Mouse (Mus musculus): ENCODE measurements around the gene Clcnka.

Clcnka gene

DNA sequence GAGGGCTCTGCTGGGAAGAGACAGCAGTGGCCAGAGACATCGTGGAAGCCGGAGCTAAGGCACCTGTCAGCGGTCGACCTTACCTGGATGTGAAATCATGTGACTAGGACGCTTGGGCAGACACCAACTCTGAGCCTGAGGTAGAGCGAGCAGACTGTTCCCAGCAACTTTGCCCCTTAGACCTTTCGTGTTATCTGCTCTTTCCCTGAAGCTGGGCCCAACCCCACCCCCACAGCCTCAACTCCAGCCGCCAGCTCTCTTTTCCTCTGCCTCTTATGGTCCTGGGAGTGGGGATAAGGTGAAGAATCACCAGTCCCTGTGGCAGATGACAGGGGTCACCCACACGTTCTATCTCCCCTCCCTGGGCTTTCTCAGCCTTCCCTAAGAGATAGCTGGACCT is 22.4 kb upstream of the Clcnka start:
- no peak for DNase-seq

- DNase-seq, result no peak
Observed at GRCm38 (mm10) chr4:141420192-141420829, 21.8 kb upstream of the Clcnka start, which contains the start of gene Hspb7. Hspb7 (plus strand) TSS chr4:141420779.

- no peak for DNase-seq
Observed at GRCm38 (mm10) chr4:141419398-141420191, 21.1 kb upstream of the Clcnka start.

DNA sequence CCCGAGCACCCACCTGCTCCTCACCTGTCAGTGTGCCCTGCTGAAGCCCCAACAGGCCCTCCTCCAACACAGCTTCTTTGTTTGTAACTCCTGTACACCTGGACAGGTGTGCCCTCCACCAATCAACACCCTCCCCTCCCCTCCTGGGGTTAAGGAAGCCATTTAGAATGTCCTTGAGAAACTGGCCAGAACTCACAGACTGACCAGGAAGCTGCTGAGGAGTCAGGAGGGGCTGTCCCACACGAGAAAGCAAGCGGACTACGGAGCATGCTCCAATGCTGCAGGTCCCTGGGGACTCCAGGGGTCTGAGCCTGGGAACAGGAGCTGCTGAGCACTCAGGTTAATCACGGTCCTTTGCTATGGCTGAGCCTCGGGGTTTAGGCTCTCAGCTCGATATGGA is 17.4 kb upstream of the Clcnka start, which contains the start of gene Clcnkb:
TSS of gene Clcnkb (minus strand) at position 91 of the 400 bp plus-strand sequence.
- DNase-seq, result no peak

GRCm38 (mm10) chr4:141411430-141411992 is 13.0 kb upstream of the Clcnka start:
- DNase-seq, result no peak

DNA sequence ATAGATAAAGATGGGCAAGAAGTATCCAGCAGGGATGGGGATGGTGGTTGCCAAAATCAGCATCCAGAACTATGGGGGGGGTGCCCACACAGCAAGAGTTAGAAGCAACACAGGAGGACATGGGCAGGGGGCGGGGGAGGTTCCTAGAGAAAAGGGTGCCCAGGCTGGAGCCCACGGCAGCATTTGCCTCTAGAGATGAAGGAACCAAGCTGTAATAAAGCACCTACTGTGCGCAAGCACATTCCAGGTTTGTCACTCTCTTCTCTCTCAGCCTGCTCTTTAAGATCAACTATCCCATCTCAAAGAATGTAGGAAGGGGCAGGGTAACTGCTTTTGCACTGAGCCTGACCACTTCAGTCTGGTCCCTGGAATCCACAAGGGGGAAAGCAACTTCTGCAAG is 10.1 kb upstream of the Clcnka start:
- DNase-seq, result no peak

DNA sequence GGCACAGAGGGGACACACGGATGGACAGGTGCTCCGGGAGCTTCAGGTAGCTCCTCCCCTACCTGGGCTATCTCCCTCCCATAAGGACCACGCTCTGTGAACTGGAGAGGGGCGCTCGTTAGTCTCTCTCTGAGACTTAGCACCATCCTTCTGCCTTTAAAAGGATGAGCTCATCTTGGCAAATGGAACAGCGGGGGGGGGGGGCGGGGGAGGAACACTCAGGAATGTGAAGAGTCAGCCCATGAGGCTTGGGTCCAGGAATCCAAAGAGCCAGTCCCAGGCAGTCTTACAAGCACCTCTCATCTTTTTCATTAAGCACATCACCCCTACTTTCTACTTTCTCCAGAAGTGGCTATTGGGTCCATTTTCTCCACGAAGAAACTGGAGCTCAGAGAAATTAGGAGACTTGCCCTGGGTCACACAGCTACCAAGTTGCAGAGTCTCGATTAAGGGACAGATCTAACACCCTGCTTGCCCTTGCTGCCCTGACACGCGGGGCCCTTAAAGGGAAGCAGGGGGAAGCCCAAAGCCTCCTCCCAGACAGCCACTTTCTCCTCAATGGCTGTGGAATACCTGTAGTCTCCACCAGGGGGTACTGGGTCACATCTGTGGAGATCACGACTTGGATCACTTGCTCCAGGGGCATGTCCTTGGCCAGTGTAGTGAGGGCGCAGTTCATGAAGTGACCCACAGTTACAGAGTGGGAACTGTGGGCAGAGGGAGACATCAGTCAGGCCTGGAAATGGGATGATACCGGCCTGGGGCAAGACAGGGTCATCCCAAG is 8.2 kb upstream of the Clcnka start:
- DNase-seq, result peak; percentile 32 to 40

- no peak for DNase-seq
Observed at GRCm38 (mm10) chr4:141405314-141405622, 6.7 kb upstream of the Clcnka start.

- peak; percentile 81 to 83 for DNase-seq
Observed at GRCm38 (mm10) chr4:141404518-141405313, 6.2 kb upstream of the Clcnka start.

- DNase-seq, result no peak
Observed at GRCm38 (mm10) chr4:141400171-141400570, 1.6 kb upstream of the Clcnka start.

DNA sequence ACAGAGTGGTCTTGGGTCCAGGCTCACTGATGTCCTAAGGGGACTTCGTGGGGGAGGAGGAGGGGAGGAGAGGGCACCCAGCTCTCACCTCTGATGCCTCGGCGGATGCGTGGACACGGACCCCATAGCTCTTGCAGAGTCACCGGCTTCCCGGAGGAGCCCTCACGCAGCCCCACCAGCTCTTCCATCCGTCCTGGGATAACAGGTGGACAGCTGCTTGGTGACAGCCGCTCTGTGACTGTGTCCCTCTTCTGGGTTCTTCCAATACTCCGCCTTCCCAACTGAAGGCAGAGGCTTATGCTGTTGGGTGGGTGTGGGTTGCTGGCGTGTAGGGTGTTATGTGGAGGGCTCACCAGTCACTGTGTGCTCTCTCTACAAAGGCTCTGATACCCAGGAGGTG is 663 bp downstream of the Clcnka start:
- DNase-seq, result no peak

DNA sequence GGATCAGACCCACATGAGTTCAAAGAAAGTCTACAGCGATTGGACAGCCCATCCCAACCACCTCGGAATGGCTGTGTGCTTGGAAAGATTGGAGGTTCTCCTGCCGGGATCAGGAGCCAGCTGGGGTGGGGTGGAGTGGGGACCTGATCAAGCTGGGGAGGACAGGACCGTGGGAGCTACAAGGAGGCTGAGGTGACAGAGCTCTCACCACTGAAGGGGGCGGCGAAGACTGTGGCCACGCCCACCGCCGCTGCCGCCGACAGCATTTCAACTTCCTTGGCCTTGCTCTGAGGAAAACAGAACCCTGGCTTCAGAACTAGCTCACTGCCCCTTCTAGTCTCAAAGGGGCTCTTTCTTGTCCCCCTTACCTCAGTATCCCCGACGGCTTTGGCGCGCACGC is 3.8 kb downstream of the Clcnka start:
- DNase-seq, result no peak

GRCm38 (mm10) chr4:141391293-141391692 is 7.2 kb downstream of the Clcnka start:
- no peak for DNase-seq

DNA sequence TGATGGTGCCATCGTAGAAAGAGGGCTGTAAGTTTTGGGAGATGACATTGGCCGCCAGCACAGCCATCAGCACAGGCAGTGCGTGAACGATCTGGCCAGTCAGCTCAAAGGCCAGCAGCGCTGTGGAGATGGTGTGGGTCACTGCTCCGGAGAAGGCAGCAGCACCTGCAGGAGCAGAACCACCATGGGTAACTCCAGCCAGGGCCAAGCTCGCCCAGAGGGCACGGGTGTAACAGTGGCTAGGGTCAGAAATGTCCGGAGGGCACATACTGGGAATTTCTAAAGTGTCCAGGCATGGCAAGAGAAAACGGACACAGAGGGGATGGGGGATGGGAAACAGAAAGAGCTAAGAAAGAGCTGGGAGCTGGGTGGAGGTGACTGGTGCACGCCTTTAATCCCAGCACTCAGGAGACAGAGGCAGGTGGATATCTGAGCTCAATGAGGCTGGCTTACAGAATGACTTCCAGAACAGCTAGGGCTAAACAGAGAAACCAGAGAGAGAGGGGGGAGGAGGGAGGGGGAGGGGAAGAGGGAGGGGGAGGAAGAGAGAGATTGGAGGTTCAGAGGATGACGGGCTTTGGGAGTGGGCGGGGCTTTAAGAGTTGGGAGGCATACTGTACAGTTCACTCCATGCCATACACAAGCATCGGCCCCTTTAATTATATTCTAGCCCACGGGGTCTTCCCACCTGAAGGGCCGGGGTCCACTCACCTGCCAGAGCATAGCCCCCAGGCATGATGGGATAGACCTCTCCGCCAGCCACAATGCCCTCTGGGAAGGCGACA is 9.0 kb downstream of the Clcnka start:
- no peak for DNase-seq

DNA sequence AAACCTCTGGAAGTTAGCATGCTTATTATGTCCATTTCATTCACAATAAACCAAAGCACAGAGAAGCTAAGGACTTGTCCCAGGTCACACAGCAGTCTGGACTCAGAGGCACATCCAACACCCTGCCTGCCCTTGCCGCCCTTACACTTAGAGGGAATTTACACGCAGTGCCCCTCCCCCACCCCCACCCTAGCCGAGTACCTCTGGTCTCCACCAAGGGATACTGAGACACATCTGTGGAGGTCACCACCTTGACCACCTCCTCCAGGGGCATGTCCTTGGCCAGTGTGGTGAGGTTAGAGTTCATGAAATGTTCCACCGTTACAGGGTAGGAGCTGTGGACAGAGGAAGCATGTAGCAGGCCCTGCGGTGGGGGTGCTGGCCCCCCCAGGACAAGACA is 10.6 kb downstream of the Clcnka start:
- no peak for DNase-seq

- DNase-seq, result peak; percentile 62 to 70
Observed at GRCm38 (mm10) chr4:141387093-141387784, 11.3 kb downstream of the Clcnka start.

- no peak for DNase-seq
Observed at GRCm38 (mm10) chr4:141386150-141386549, 12.4 kb downstream of the Clcnka start.

- peak; percentile 27 to 36 for DNase-seq
Observed at GRCm38 (mm10) chr4:141385275-141385674, 13.2 kb downstream of the Clcnka start.

- peak; percentile 44 to 51 for DNase-seq
Observed at GRCm38 (mm10) chr4:141382406-141382805, 16.1 kb downstream of the Clcnka start.

DNA sequence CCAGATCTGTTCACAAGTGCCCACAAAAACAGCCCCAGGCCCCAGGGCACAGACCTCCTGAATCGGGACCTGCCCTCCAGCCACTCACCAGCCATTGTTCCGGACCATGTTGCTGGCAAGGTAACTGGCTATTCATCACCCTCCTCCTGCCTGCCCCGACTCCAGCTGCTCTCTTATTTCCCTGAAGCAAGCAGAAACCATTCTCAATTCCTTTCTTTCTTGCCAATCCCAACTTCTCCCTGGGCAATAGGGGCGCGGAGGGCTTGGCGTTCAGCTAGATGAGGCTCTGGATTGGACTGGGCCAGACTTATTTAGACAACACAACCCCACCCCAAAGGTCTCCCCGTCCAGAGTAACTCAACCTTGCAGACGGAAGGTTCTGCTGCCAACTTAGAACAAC is 18.9 kb downstream of the Clcnka start:
- no peak for DNase-seq

DNA sequence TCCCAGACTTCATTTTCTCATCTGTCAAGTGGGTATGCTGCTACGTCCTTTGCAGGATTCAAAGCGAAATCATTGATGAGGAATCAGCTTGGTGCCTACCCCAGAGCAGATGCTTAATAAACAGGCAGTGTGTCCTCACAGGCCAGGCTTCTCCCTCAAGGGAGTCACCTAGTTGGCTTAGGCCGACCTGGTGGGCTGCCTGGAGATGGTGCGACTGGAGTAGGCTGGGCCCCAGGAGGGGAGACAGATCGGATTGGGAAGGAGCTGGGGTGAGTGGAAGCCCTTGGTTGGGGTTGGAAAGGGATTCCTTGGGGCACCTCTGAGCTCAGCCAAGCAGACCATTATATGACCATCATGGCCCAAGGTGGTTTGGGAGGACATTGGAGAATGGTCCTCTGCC is 26.1 kb downstream of the Clcnka start:
- no peak for DNase-seq
